Mouse (Mus musculus) stomach, postnatal 0 days (tissue): ENCODE data around the gene Slc9a1.

Experiments used
- CTCF ChIP-seq: IDR thresholded peaks from 2 replicates; pipeline ENCODE4 v1.5.1; 2016; ENCODE audit warnings: antibody characterized with exemption, low read depth, mild to moderate bottlenecking, moderate library complexity
- EP300 ChIP-seq: optimal IDR thresholded peaks from 2 replicates; pipeline ENCODE3; 2016; ENCODE audit warnings: antibody characterized with exemption

- TF ChIP-seq CTCF, result no peak
- TF ChIP-seq EP300, result no peak
Observed at GRCm38 (mm10) chr4:133400098-133400497, 30.6 kb downstream of the Slc9a1 start.
